Mouse (Mus musculus): ENCODE data around the gene Rb1.

Rb1 gene

GRCm38 (mm10) chr14:73280996-73281395 lies 44.6 kb downstream of the Rb1 start:
- in situ Hi-C loops (cut with MboI; ENCODE audit: unreplicated experiment in 2 of 2): no loop called here

GRCm38 (mm10) chr14:73279096-73279495 lies 46.5 kb downstream of the Rb1 start:
- in situ Hi-C loops (cut with MboI; ENCODE audit: unreplicated experiment in 2 of 2): no loop called here

GRCm38 (mm10) chr14:73271807-73272206 lies 53.8 kb downstream of the Rb1 start:
- in situ Hi-C loops (cut with MboI; ENCODE audit: unreplicated experiment in 2 of 2): no loop called here

- in situ Hi-C loops (cut with MboI; ENCODE audit: unreplicated experiment in 2 of 2): no loop called here
These were observed 59.5 kb downstream of the Rb1 start for GRCm38 (mm10) chr14:73266166-73266565.

GRCm38 (mm10) chr14:73262210-73262609 lies 63.4 kb downstream of the Rb1 start:
- in situ Hi-C loops (cut with MboI; ENCODE audit: unreplicated experiment in 2 of 2): no loop called here

GRCm38 (mm10) chr14:73258181-73258580 lies 67.4 kb downstream of the Rb1 start:
- in situ Hi-C loops (cut with MboI; ENCODE audit: unreplicated experiment in 2 of 2): no loop called here

- in situ Hi-C loops (cut with MboI; ENCODE audit: unreplicated experiment in 2 of 2): no loop called here
These were observed 68.3 kb downstream of the Rb1 start for GRCm38 (mm10) chr14:73257348-73257747.

GRCm38 (mm10) chr14:73255426-73255970 lies 70.1 kb downstream of the Rb1 start:
- in situ Hi-C loops (cut with MboI; ENCODE audit: unreplicated experiment in 2 of 2): no loop called here

GRCm38 (mm10) chr14:73254412-73254811 lies 71.2 kb downstream of the Rb1 start:
- in situ Hi-C loops (cut with MboI; ENCODE audit: unreplicated experiment in 2 of 2): no loop called here

GRCm38 (mm10) chr14:73253453-73254251 lies 72.0 kb downstream of the Rb1 start:
- in situ Hi-C loops (cut with MboI; ENCODE audit: unreplicated experiment in 2 of 2): no loop called here

- in situ Hi-C loops (cut with MboI; ENCODE audit: unreplicated experiment in 2 of 2): no loop called here
These were observed 73.3 kb downstream of the Rb1 start for GRCm38 (mm10) chr14:73252276-73252675.

GRCm38 (mm10) chr14:73250056-73250455 lies 75.6 kb downstream of the Rb1 start:
- in situ Hi-C loops (cut with MboI; ENCODE audit: unreplicated experiment in 2 of 2): no loop called here

GRCm38 (mm10) chr14:73244061-73244597 lies 81.5 kb downstream of the Rb1 start:
- in situ Hi-C loops (cut with MboI; ENCODE audit: unreplicated experiment in 2 of 2): no loop called here

- in situ Hi-C loops (cut with MboI; ENCODE audit: unreplicated experiment in 2 of 2): loop anchor here (5.0 kb wide), 2 partner anchors 118 to 123 kb away; partner anchors contain the start of gene Rcbtb2 (in 1 of the 2)
These were observed 85.8 kb downstream of the Rb1 start for GRCm38 (mm10) chr14:73239857-73240256.

- in situ Hi-C loops (cut with MboI; ENCODE audit: unreplicated experiment in 2 of 2): loop anchor here (5.0 kb wide), 2 partner anchors 117 to 122 kb away; partner anchors contain the start of gene Rcbtb2 (in 1 of the 2)
These were observed 86.3 kb downstream of the Rb1 start for GRCm38 (mm10) chr14:73239291-73239690.

GRCm38 (mm10) chr14:73238498-73239250 lies 86.9 kb downstream of the Rb1 start:
- in situ Hi-C loops (cut with MboI; ENCODE audit: unreplicated experiment in 2 of 2): loop anchor here (5.0 kb wide), 2 partner anchors 116 to 121 kb away; partner anchors contain the start of gene Rcbtb2 (in 1 of the 2)

- in situ Hi-C loops (cut with MboI; ENCODE audit: unreplicated experiment in 2 of 2): loop anchor here (5.0 kb wide), 2 partner anchors 116 to 121 kb away; partner anchors contain the start of gene Rcbtb2 (in 1 of the 2)
These were observed 87.7 kb downstream of the Rb1 start, which contains the start of gene Lpar6 for GRCm38 (mm10) chr14:73237848-73238321. Gene Lpar6, plus strand, starts transcription at chr14:73237895.

GRCm38 (mm10) chr14:73234468-73235031 lies 91.1 kb downstream of the Rb1 start:
- in situ Hi-C loops (cut with MboI; ENCODE audit: unreplicated experiment in 2 of 2): loop anchor here (5.0 kb wide), 2 partner anchors 112 to 117 kb away; partner anchors contain the start of gene Rcbtb2 (in 1 of the 2)

GRCm38 (mm10) chr14:73231286-73231982 lies 94.2 kb downstream of the Rb1 start:
- in situ Hi-C loops (cut with MboI; ENCODE audit: unreplicated experiment in 2 of 2): no loop called here

- in situ Hi-C loops (cut with MboI; ENCODE audit: unreplicated experiment in 2 of 2): no loop called here
These were observed 98.8 kb downstream of the Rb1 start for GRCm38 (mm10) chr14:73226849-73227248.
